In the genomic region with DNA sequence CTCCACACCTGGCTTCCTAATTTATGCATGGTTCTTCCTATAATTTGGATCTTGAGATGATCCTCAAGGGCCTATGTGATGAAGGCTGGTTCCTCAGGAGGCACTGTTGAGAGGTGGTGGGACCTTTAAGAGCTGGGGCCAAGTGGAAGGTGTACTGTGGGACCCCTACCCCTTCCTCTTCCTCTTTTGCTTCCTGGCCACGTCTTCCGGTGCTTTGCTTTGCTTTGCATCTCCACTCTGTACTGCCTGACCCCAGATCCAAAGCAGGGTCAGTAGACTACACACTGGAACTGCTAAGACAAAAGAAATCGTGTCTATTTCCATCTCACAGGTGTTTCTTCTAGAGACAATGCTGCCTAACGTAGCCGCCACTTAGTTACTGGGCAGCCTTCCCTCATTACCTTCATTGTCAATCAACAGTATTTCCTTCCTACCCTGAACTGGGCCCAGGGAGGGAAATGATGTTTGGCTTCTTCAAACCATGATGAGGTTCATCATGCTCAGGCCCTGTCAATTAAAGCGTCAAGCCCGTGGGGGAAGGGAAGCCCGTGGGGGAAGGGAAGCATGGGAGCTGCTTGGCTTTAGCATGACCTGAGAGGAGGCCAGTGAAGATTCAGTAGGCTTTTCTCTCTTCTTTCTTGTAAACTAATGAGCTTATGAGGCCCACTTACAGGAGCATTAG, we compare ENCODE assay signal across 8 mouse cellular contexts. TPM values are rescaled to one million over a fixed set of nuclear protein-coding genes. Genes with fewer than 3 reads are reported as not detected.
DNase-seq lines count a peak whose midpoint lies in the region; ATAC-seq and TF ChIP-seq lines count a peak whose summit lies in the region.

No protein-coding gene starts in this region.

- H3K36me3 ChIP-seq in kidney, postnatal 0 days (ENCODE audit: insufficient read depth, low read length), result no peaks in the 10 kb centered on the region
- no peaks in the 10 kb centered on the region for H3K36me3 ChIP-seq in heart, embryonic 15.5 days
- no peaks in the 10 kb centered on the region for H3K36me3 ChIP-seq in macrophage (ENCODE audit: inconsistent target)

- H3K79me2 ChIP-seq in macrophage (ENCODE audit: inconsistent target), result peaks cover 14% of the 10 kb centered on the region

- intact Hi-C loops in left cerebral cortex, postnatal 14 days (cut with DNase I), result no loop called here

- H3K27me3 ChIP-seq in kidney, postnatal 0 days (ENCODE audit: insufficient read depth, low read length), result no peaks in the 10 kb centered on the region
- no peaks in the 10 kb centered on the region for H3K27me3 ChIP-seq in heart, embryonic 15.5 days

- H3K4me2 ChIP-seq in kidney, postnatal 0 days (ENCODE audit: low read length), result peak overlapping the region; percentile 85; the same call in 1 of the 2 replicates
- H3K4me2 ChIP-seq in heart, embryonic 15.5 days, result peak overlapping the region; percentile 75

- no peak for ATAC-seq in kidney, postnatal 0 days (replicated peaks; ENCODE audit: low FRiP score, low read depth)
- no peak for ATAC-seq in heart, embryonic 15.5 days (replicated peaks; ENCODE audit: insufficient number of reproducible peaks, insufficient read depth, low FRiP score, low read depth)

- no peaks in the 10 kb centered on the region for H3K9me3 ChIP-seq in kidney, postnatal 0 days (replicated peaks; ENCODE audit: low read length)
- H3K9me3 ChIP-seq in heart, embryonic 15.5 days (replicated peaks), result no peaks in the 10 kb centered on the region

- no peak overlapping the region for H3K9ac ChIP-seq in kidney, postnatal 0 days (ENCODE audit: low read depth, low read length)
- no peak overlapping the region for H3K9ac ChIP-seq in heart, embryonic 15.5 days

- TF ChIP-seq POLR2A in brain, embryonic 14.5 days (IDR thresholded peaks at IDR 0.05; ENCODE audit: borderline replicate concordance, extremely low read depth, insufficient read depth, insufficient read length, poor library complexity, severe bottlenecking), result no peak

- DNase-seq in kidney, postnatal 0 days (ENCODE audit: low spot score), result no peak
- DNase-seq in kidney, adult 8-10 months, result no peak
- DNase-seq in brain, embryonic 14.5 days (ENCODE audit: low read depth), result peak; percentile 41
- DNase-seq in thymus, postnatal 36 days, result peak; percentile 25 to 32
- no peak for DNase-seq in left cerebral cortex, postnatal 14 days (ENCODE audit: low spot score in 2 of 2)
- DNase-seq in layer of hippocampus, adult 8-10 months (ENCODE audit: low spot score in 2 of 2), result no peak

- H3K27ac ChIP-seq in kidney, postnatal 0 days, result peak overlapping the region; percentile 31; the same call in 1 of the 2 replicates
- H3K27ac ChIP-seq in heart, embryonic 15.5 days, result peak overlapping the region; percentile 58
- H3K27ac ChIP-seq in macrophage, result peak overlapping the region; percentile 73; the same call in 1 of the 2 replicates

- H3K4me1 ChIP-seq in kidney, postnatal 0 days (replicated peaks; ENCODE audit: insufficient read depth, low read length), result 0 out of 2 replicates have a peak, but pooled peaks cover 5% of the 10 kb centered on the region
- peaks cover 23% of the 10 kb centered on the region for H3K4me1 ChIP-seq in heart, embryonic 15.5 days (replicated peaks)

- no peak for TF ChIP-seq CTCF in kidney, postnatal 0 days (IDR thresholded peaks at IDR 0.05; ENCODE audit: low read depth)
- TF ChIP-seq CTCF in brain, embryonic 14.5 days (IDR thresholded peaks at IDR 0.05; ENCODE audit: borderline replicate concordance, extremely low read depth, insufficient read depth, insufficient read length), result no peak

- WGBS in kidney, postnatal 0 days, result 50% methylated on average over 8 of the region's 8 CpGs
- 50% methylated on average over 8 of the region's 8 CpGs for WGBS in heart, embryonic 15.5 days
- WGBS in macrophage (ENCODE audit: missing documents), result 29% methylated on average over 8 of the region's 8 CpGs

- H3K4me3 ChIP-seq in kidney, postnatal 0 days (replicated peaks; ENCODE audit: low read depth, low read length), result no peak overlapping the region
- H3K4me3 ChIP-seq in heart, embryonic 15.5 days, result peak overlapping the region; percentile 66
- no peak overlapping the region for H3K4me3 ChIP-seq in macrophage (ENCODE audit: inconsistent target)

RNA-seq across cellular contexts. Expression of a gene that starts 2.9 kb away (rescaled TPM):
- 2,182 and 2,224 TPM in 2 replicates for polyA plus RNA-seq in kidney, postnatal 0 days (2015; fragmentation: Nextera tagmentation; extraction: Ambion mirVana)
- 2,021 and 2,994 TPM in 2 replicates for polyA plus RNA-seq in brain, embryonic 14.5 days (2012; rRNA removed)
- polyA plus RNA-seq in heart, embryonic 15.5 days (2015; fragmentation: Nextera tagmentation; extraction: Ambion mirVana), result 1,030 and 1,510 TPM in 2 replicates
- 100 to 1,000 TPM in 5 of 26 experiments, 10 to 100 TPM in 21; 25.9 to 371 (median 55.7) TPM for total RNA-seq in macrophage (2018; cell fraction: chromatin; rRNA removed)
- 1,000 to 10,000 TPM in 24 of 26 experiments, 100 to 1,000 TPM in 2; 980 to 3,153 (median 1,603) TPM for total RNA-seq in macrophage (2018; cell fraction: cytosol; rRNA removed)
- total RNA-seq in macrophage (2018; cell fraction: nucleus; rRNA removed), result 100 to 1,000 TPM in 25 of 26 experiments, 10 to 100 TPM in 1; 81.9 to 542 (median 303) TPM
- 1,065 to 2,086 TPM (median 1,228 TPM) in 3 replicates for polyA plus RNA-seq in macrophage (2018)
- total RNA-seq in left cerebral cortex, postnatal 14 days (2021), result 100 to 1,000 TPM; 833 to 928 TPM
- total RNA-seq in layer of hippocampus, adult 8-10 months (2022), result 100 to 1,000 TPM; 202 to 382 (median 276) TPM

RNA-seq across cellular contexts. Expression of a gene that starts 55.9 kb away (rescaled TPM):
- polyA plus RNA-seq in kidney, postnatal 0 days (2015; fragmentation: Nextera tagmentation; extraction: Ambion mirVana), result 53.6 and 57.7 TPM in 2 replicates
- 92.0 and 113 TPM in 2 replicates for polyA plus RNA-seq in brain, embryonic 14.5 days (2012; rRNA removed)
- polyA plus RNA-seq in heart, embryonic 15.5 days (2015; fragmentation: Nextera tagmentation; extraction: Ambion mirVana), result 40.7 and 41.0 TPM in 2 replicates
- 100 to 1,000 TPM in 2 of 26 experiments, 10 to 100 TPM in 24; 45.9 to 114 (median 67.6) TPM for total RNA-seq in macrophage (2018; cell fraction: chromatin; rRNA removed)
- total RNA-seq in macrophage (2018; cell fraction: cytosol; rRNA removed), result 10 to 100 TPM; 46.6 to 90.4 (median 62.1) TPM
- total RNA-seq in macrophage (2018; cell fraction: nucleus; rRNA removed), result 10 to 100 TPM; 40.7 to 79.7 (median 64.2) TPM
- 43.9 to 55.0 TPM (median 51.8 TPM) in 3 replicates for polyA plus RNA-seq in macrophage (2018)
- 10 to 100 TPM; 62.3 to 62.5 TPM for total RNA-seq in left cerebral cortex, postnatal 14 days (2021)
- total RNA-seq in layer of hippocampus, adult 8-10 months (2022), result 10 to 100 TPM; 57.9 to 64.6 (median 62.4) TPM

Comparison
In these comparisons a context has a peak if more than half of its experiments do, and no peak if none do; other contexts are left out.
1. DNase-seq: peak in brain, embryonic 14.5 days (single experiment) and thymus, postnatal 36 days (2 of 2); none in kidney, postnatal 0 days (single experiment), kidney, adult 8-10 months (0 of 2), left cerebral cortex, postnatal 14 days (0 of 2) and layer of hippocampus, adult 8-10 months (0 of 2).
2. Peak in every context shown above with its lines, with median percentiles within 50 percentile points of each other: H3K27ac ChIP-seq.